Mouse (Mus musculus) heart, postnatal 0 days (tissue): ENCODE results near the gene Rhot2.

ENCODE experiments used
- CTCF ChIP-seq: IDR thresholded peaks from 2 replicates; pipeline ENCODE4 v1.5.1; 2016; ENCODE audit warnings: antibody characterized with exemption, control low read depth, low read depth
- EP300 ChIP-seq: IDR thresholded peaks from 2 replicates; pipeline ENCODE4 v1.6.1; 2016; ENCODE audit warnings: antibody characterized with exemption, low read depth

GRCm38 (mm10) chr17:25887467-25887866, 42.8 kb upstream of the Rhot2 start:
- TF ChIP-seq EP300, result no peak
- TF ChIP-seq CTCF, result no peak
